Mouse (Mus musculus) erythroblast, embryonic 14.5 days (primary cell): Measurements from ENCODE around the gene Fut7. TPM values are rescaled to one million over a fixed set of nuclear protein-coding genes. Genes with fewer than 3 reads are reported as not detected.

ENCODE experiments used
- H3K27me3 ChIP-seq: 2 replicates; pipeline ENCODE4 v1.6.1; 2012; ENCODE audit warnings: inconsistent platforms; ENCODE audit not compliant: control insufficient read depth
- H3K36me3 ChIP-seq: 2 replicates; pipeline ENCODE4 v1.6.1; 2012; ENCODE audit warnings: mild to moderate bottlenecking, inconsistent platforms; ENCODE audit not compliant: control insufficient read depth
- H3K4me1 ChIP-seq: 2 replicates; pipeline ENCODE4 v1.6.1; 2012; ENCODE audit warnings: inconsistent platforms; ENCODE audit not compliant: control insufficient read depth
- H3K4me3 ChIP-seq: replicated peaks from 2 replicates; pipeline ENCODE3; 2012; ENCODE audit warnings: moderate library complexity, mild to moderate bottlenecking, inconsistent platforms
- H3K9me3 ChIP-seq: 2 replicates; pipeline ENCODE4 v1.6.1; 2012; ENCODE audit warnings: low read length, inconsistent platforms, mixed read lengths; ENCODE audit not compliant: control insufficient read depth
- GATA1 ChIP-seq: IDR thresholded peaks from 2 replicates; pipeline ENCODE4 v1.6.1; 2012; ENCODE audit warnings: low read length, inconsistent platforms, mixed read lengths
- TAL1 ChIP-seq: IDR thresholded peaks from 3 replicates; pipeline ENCODE4 v1.6.1; 2012; ENCODE audit warnings: low read length, inconsistent platforms, mixed read lengths
- polyA plus RNA-seq: library from polyadenylated mRNA; stranded (reverse); fragments of >175 nt; gene quantifications from 2 replicates; pipeline ENCODE4 v1.2.3, GENCODE M21; 2012

Fut7 gene
- polyA plus RNA-seq, 1 experiment: 0.06 TPM

DNA sequence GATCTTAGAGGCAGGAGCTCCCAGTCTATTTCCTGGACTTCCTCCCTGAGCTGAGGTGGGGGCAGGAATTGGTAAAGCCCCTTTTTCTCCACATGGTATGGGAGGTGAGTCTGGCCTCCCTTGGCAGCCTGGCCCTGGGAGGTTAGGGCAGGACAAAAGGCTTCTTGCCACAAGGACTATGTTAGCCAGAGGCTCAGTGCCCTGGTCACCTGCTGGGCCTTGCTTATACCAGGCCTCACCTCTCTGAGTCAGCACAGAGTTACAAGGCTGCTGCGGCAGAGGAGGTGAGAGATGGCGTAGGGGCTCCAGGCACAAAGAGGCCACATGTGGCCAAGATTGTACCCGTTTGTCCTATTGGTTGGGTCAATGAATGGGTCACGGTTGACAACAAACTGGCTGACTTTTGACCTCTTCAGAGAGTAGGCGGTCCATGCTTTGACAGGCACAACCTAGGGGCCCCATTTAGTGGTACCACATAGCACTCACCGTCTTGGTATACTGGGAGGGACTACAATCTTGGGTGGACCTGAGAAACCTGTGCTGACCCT lies 8.3 kb downstream of the Fut7 start:
- Histone ChIP-seq H3K36me3 (no peaks in the 10 kb centered on the region; the same call in 1 of the 2 replicates), H3K27me3 (peaks cover 23% of the 10 kb centered on the region), H3K4me3 (no peak overlapping the region), H3K9me3 (no peaks in the 10 kb centered on the region), H3K4me1 (peaks cover 23% of the 10 kb centered on the region)
- TF ChIP-seq GATA1: no peak
- TF ChIP-seq TAL1: no peak

GRCm38 (mm10) chr2:25432326-25433098 lies 9.4 kb downstream of the Fut7 start:
- H3K4me3 ChIP-seq: no peak overlapping the region
- peaks cover 23% of the 10 kb centered on the region for H3K4me1 ChIP-seq
- no peaks in the 10 kb centered on the region; the same call in 1 of the 2 replicates for H3K36me3 ChIP-seq
- TF ChIP-seq GATA1: no peak
- TF ChIP-seq TAL1: no peak
- H3K9me3 ChIP-seq: no peaks in the 10 kb centered on the region
- H3K27me3 ChIP-seq: peaks cover 23% of the 10 kb centered on the region

- H3K4me1 ChIP-seq: peaks cover 21% of the 10 kb centered on the region
- no peaks in the 10 kb centered on the region for H3K9me3 ChIP-seq
- H3K36me3 ChIP-seq: no peaks in the 10 kb centered on the region; the same call in 1 of the 2 replicates
- H3K27me3 ChIP-seq: peaks cover 23% of the 10 kb centered on the region
- H3K4me3 ChIP-seq: no peak overlapping the region
- TF ChIP-seq TAL1 (no peak), GATA1 (no peak)
Measured at GRCm38 (mm10) chr2:25433101-25433500, 10.0 kb downstream of the Fut7 start.

DNA sequence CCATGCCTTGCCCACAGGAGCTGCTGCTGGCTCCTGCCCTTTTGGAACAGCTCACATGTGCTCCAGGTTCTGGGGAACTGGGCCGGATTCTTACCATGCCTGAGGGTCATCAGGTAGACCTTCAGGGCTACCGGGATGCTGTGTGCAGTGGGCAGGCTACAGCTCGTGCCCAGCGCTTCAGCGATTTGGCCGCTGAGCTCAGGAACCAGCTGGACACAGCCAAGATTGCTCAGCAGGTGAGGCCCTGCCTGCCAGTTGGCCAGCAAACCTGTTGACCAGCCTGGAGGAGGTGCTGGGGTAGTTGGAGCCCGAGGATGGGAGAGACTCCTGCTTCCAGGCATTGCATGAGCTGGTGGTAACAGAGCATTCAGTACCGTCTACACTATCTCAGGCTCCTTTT lies 11.2 kb downstream of the Fut7 start:
- no peaks in the 10 kb centered on the region; the same call in 1 of the 2 replicates for H3K36me3 ChIP-seq
- H3K9me3 ChIP-seq: no peaks in the 10 kb centered on the region
- TF ChIP-seq GATA1 (no peak), TAL1 (no peak)
- no peak overlapping the region for H3K4me3 ChIP-seq
- peaks cover 15% of the 10 kb centered on the region for H3K27me3 ChIP-seq
- H3K4me1 ChIP-seq: peaks cover 9% of the 10 kb centered on the region

- no peaks in the 10 kb centered on the region for H3K9me3 ChIP-seq
- no peaks in the 10 kb centered on the region for H3K27me3 ChIP-seq
- TF ChIP-seq TAL1 (no peak), GATA1 (no peak)
- no peaks in the 10 kb centered on the region; the same call in 1 of the 2 replicates for H3K36me3 ChIP-seq
- peaks cover 7% of the 10 kb centered on the region for H3K4me1 ChIP-seq
- H3K4me3 ChIP-seq: no peak overlapping the region
Measured at GRCm38 (mm10) chr2:25436286-25436820, 13.3 kb downstream of the Fut7 start.

DNA sequence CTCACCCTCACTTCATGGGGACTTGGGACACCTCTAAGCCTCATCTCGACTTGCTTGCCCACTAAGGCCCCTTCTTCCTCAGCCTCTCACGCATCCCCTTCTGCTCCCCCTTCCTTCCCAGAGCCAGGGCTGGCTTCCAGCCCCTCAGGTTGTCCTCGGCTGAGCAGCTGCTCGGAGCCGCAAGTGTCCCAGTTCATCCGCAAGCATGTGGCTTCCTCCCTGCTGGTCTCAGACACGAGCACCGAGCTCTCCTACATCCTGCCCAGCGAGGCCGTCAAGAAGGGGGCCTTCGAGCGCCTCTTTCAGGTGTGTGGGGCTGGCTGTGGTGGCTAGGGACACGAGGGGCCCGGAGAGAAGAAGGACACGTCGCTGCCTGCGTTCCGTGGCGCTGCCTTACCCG lies 18.0 kb downstream of the Fut7 start:
- no peak for TF ChIP-seq TAL1
- TF ChIP-seq GATA1: no peak
- Histone ChIP-seq H3K4me1 (no peaks in the 10 kb centered on the region), H3K27me3 (no peaks in the 10 kb centered on the region), H3K36me3 (peaks cover 6% of the 10 kb centered on the region; the same call in 1 of the 2 replicates), H3K9me3 (no peaks in the 10 kb centered on the region), H3K4me3 (no peak overlapping the region)

DNA sequence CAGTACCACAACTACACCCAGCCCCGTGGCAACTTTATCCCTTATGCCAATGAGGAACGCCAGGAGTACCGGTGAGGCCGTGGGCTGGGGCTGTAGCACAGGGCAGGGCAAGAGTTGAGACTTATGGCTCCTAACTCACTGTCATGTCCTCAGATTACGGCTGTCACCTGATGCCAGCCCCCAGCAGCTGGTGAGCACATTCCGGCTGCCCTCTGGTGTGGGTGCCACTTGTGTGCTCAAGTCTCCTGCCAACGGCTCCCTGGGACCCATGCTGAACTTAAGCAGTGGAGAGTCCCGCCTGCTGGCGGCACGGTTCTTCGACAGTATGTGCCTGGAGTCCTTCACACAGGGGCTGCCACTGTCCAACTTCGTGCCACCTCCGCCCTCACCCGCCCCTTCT lies 19.6 kb downstream of the Fut7 start:
- Histone ChIP-seq H3K4me1 (no peaks in the 10 kb centered on the region; the same call in 1 of the 2 replicates), H3K9me3 (no peaks in the 10 kb centered on the region), H3K4me3 (no peak overlapping the region), H3K27me3 (no peaks in the 10 kb centered on the region), H3K36me3 (peaks cover 6% of the 10 kb centered on the region; the same call in 1 of the 2 replicates)
- no peak for TF ChIP-seq TAL1
- TF ChIP-seq GATA1: no peak

DNA sequence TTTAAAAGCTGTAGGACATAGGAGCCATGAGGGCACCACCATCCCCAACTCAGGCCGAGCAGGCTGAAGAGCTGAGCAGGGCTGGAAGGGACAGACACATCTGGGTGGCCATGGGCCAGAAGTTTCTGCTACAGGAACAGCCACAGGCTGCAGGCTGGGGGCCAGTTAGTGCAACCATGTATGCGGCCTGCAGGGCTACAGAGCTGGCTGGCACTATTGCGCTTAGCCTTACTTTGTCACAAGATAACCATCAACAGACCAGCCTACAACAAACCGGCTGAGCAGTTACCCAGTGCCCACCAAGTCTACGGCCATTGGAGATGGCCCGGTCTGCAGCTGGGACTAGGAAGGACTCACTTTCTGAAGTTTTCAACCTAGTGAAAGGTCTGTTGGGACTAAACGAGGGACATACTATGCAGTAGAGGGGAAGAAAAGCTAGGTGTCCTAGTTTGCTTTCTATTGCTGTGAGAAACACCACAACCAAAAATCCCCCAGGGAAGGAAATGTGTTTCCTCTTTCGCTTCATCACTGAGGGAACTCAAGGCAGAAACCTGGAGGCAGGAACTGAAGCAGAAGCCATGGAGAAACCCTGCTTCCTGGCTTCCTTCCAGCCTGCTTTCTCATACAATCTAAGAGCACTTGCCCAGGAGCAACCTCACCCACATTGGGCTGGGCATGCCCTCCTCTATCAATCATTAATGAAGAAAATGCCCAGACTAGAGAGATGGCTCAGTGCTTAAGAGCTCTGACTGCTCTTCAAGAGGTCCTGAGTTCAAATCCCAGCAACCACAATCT lies 28.0 kb downstream of the Fut7 start:
- Histone ChIP-seq H3K4me3 (no peak overlapping the region), H3K36me3 (no peaks in the 10 kb centered on the region; the same call in 1 of the 2 replicates), H3K4me1 (no peaks in the 10 kb centered on the region; the same call in 1 of the 2 replicates), H3K9me3 (no peaks in the 10 kb centered on the region), H3K27me3 (no peaks in the 10 kb centered on the region)
- TF ChIP-seq GATA1 (no peak), TAL1 (no peak)
